Mouse (Mus musculus) C2C12 (cell line): ENCODE measurements at regions not wholly inside any gene's neighbourhood (a gene's known extent, or its start where the extent isn't known, plus 50 kb on each side); places are given as distances from the start of the nearest gene placed in this dataset.

Experiments used
- CTCF ChIP-seq: IDR thresholded peaks from one replicate; pipeline ENCODE4 v1.5.1; 2011; ENCODE audit not compliant: control insufficient read depth, insufficient read depth, insufficient read length
- MAX ChIP-seq: IDR thresholded peaks from one replicate; pipeline ENCODE4 v1.6.1; 2011; ENCODE audit warnings: mild to moderate bottlenecking, control low read depth
- USF1 ChIP-seq: IDR thresholded peaks from one replicate; pipeline ENCODE4 v1.6.1; 2011; ENCODE audit warnings: low read depth, mild to moderate bottlenecking, control low read depth, moderate library complexity

DNA sequence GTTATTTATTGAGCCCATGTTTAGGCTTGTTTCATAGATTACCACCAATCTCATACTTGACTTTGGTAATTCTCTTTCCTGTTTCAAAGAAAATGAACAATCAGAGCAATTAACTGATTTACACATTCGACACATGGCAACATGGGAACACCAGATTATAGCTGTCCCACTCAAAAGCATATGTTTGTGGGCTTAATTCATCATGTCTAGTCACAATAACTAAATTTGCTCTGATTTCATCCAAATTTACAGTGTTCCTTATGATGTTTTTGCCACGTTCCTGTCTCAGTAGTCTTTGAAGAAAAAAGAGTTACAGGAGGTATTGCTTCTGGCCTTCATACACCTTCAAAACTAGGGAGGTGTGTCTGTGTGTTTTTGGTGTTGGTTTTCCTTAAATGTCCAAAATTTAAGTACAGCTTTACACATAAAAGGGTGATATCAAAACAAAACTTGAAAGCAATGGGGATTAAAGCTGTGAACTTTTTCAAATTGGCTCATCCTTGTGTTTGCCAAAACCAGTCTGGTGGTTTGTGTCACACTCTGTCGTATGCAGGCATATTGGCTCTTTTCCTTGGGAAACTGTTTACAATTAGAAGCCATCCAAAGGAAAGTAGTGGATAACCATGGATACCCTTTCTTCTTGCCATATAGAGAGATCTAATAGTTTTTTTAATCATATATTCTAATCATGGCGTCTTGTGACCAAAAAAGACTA, 291.3 kb downstream of the Etv1 start:
- TF ChIP-seq CTCF (no peak), USF1 (no peak), MAX (no peak)
